Mouse (Mus musculus) lung, postnatal 4 days (tissue): ENCODE results near the gene Pknox2.
A peak's percentile ranks its signal among the peaks of the same experiment; 100 is the strongest.

Experiments
- DNase-seq, 2 experiments: peaks; one replicate each; pipeline ENCODE4 v3.0.0; 2021

Gene Pknox2

DNA sequence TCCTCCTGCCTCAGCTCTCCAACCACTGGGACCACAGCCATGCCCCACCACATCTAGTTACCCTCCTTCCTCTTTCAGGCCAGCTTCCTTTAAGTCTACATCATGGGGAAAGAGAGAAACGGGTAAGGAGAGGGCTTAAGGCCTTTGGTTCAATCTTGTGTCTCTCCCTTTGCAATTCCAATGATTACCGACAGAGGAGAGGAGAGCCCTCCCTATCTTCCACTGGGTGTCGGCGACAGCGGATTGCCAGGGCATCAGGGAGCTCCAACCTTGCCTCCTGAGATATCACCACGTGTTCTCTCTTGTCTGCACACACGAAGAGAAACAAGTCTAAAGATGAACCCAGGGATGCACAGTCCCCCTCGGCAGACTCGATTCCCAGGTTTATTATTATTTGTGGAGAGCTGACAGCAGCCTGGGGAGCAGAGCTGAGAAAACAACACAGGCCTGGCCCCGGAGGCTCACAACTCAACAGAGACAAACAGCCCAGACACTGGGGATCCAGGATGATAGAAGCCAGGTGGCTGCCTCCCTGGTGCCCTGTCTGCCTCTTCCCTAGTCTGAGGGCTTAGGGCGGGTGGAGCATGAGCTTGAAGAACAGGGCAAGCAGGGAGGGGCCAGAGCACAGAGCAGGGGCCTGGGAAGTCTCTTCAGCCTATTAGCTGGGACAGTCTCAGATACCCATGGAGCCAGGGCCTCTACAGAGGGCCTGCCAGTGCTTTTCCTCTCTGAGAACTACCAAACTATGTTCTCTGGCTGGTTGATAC lies 170.4 kb downstream of the Pknox2 start:
- no peak for DNase-seq

DNA sequence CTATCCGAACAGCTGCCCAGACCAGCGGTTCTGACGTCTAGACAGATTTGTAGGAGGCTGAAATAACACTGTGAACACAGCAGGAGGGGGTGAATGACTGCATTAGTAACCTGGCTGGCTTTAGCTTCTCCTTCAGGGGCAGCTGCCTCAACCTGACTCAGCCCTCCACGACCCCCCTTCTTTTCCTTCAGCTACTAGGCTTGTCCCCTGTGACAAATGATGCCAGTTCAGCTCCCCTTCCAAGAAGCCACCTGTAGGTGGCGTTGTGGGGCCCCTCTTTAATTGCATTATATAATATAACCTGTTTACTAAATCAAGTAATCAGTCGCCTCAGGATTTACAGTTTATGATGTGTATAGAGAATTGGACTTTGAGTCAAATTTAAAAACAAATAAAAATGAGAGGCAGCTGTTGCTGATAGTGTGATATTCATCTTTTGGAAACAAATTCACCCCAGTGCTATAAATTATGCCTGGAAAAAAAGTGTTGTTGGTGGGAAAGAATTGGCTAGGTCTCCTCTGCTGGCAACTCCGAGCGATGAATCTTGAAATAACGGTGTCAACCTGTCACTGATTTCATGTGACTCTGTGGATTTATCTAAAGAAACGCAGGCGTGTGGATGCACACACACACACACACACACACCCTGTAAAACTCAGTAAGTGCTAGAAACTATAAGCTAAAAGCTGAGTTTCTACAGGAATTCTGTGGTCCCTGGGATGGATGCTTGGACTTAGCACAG lies 173.6 kb downstream of the Pknox2 start:
- no peak for DNase-seq

DNA sequence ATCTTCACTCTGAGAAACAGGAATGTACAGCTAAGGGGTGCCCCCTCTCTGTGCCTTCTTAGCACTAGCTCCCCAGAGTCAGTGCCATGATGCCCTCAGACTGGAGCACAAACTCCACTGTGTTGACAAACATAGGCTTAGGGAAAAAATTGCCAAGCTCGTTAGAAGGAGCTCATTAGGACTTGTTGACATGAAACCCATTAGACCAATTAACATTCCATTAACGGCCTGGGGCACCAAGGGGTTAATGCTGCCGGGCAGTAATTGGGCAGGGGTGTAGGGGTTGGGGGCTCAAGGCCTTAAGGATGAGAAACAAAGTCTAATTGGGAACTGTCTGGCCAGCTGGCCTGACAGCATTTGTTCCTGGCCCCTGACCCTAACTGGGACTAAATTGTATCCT lies 175.1 kb downstream of the Pknox2 start:
- DNase-seq = no peak

DNA sequence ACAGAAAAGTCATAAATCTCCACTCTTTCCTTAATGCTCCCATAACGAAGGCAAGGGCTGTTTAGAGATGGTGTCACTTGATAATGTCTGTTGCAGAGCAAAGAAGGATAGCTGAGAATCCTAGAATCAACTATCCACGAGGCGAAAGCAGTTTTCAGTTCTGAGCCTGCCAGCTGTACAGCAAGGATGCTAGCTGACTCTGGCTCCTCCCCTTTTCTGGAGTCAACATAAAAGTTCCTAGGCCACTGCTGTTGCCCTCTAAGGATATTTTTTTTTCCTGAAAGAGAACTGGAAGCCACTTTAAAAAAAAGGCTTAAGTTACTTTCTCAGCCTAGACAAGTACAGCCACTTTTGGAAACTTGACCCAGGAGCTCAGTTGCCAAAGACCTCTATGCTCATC lies 176.1 kb downstream of the Pknox2 start:
- no peak for DNase-seq

DNA sequence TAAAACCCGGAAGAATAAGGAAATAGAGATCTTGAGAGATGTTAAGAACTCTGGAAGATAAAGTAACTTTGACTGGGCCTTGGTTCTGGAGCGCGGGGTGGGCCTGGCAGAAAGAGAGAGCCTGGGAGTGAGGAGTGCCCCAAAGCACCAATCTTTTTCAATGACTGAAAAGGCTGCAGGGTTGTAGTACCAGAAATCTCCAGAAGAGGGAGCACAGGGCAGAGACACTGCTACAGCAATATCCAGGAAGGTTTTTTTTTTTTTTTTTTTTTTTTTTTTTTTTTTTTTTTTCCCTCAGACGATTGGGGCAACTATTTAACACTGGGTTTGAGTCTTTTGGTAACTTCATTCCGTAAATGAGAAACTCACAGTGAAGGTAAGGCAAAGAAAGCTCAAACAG lies 176.6 kb downstream of the Pknox2 start:
- peak; percentile 44 to 86 for DNase-seq

DNA sequence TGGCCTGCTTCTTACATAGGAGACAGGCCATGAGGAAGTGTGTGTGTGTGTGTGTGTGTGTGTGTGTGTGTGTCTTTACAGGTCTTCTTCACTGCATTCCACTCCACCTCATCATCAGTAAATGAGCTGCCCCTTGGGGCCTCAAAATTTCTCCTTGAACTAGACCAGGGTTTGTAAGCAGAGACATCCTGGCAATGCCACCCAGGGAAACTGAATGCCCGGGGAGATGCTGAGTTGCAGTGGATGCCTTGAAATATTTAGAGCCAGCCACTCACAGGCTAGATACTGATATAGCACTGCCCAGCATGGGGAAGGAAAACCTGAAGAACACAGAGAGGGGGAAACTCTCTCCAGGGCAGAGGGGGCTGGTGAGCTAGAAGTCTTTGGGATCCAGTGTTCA lies 178.1 kb downstream of the Pknox2 start:
- DNase-seq = no peak

DNA sequence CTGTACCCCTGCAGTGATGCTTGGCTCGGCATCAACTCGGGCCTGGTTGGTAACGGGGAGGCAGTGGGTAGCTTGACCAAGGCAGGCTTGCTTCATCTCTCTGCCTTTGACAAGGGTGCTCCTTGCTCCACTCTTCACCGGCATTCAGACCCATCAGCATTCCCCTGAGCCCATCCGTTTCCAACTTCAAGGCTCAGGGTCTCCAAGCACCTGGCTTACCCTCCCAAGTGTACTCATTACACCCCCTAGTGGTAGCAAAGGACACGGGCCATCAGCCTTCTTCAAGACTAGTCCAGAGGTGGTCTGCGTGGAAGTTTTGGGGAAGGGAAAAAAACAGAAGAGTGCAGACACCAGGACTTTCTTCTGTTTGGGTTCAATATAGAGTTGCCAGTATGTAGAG lies 178.5 kb downstream of the Pknox2 start:
- peak in 1 of 2 experiments; percentile 49 for DNase-seq

DNA sequence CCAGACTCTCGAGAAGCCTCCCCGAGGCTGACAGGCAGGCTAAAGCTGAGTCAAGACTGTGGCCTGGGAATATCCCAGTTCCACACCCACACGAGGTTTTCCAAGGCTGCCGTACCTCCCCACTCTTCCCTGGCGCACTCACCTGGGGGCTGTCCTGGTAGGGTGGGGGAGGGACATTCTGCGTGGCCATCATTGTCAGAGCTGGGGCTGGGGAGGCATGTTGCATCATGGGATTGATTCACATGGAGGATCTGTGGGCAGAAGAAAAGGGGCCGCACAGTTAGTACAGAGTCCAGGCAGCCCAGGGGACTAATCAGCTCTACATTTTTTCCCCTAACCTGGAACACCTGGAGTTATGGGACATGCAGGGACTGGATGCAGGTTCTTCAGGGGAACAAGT lies 179.0 kb downstream of the Pknox2 start:
- DNase-seq = no peak

DNA sequence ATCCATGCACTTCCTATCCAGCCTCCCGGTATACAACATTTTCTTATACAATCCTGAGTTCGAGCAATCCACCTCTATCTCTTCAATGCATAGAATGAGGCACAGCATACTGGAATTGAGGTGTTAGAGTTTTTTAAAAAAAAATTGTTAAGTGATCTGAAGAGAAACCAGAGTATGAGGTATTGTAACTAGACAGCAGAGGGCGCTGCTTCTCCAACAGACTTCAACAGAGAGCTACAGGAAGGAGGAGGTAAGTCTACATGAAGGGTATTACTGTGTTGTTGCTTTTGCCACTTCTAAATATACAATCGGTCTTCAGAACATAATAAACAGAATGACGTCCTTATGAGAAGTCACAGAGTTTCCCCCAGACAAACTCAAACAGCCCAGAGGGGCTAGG lies 181.5 kb downstream of the Pknox2 start:
- peak in 1 of 2 experiments; percentile 19 for DNase-seq

DNA sequence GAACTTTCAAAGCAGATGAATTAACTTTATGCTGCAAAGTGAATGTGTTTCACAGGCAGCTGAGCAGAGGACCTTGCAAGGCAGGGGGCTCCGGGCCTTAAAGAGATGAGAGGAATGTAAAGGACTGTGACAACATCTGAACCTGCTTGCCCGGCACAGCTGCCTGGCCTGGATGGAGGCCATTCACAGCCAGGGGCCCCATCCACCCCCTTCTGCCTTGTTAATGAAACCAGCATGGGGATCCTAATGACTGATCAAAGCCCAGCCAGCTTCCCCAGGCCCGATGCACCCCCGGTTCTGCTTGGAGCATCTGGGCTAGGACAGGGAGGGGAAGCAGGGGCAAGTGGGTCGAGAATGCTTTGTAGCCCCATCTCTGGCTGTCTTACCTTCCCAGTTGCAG lies 183.0 kb downstream of the Pknox2 start:
- DNase-seq = no peak

DNA sequence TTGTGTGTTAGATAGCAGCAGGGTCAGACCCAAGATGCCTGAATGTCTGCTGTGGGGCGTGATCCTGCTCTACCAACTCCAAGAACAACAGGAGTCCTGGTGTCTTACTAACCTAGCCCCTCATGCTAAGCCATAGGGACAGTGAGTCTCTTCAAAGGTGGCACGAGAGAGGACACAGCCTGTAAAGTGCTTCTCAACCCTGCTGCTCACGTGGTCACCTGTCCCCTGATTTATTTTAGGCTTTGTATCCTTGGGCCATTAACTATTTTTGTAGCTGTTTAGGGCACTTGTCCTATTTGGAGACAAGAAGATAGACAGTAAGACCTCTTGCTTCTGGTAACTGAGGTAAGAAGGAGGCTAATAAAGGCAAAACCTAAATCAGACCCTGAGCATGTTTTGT lies 183.7 kb downstream of the Pknox2 start:
- no peak for DNase-seq

DNA sequence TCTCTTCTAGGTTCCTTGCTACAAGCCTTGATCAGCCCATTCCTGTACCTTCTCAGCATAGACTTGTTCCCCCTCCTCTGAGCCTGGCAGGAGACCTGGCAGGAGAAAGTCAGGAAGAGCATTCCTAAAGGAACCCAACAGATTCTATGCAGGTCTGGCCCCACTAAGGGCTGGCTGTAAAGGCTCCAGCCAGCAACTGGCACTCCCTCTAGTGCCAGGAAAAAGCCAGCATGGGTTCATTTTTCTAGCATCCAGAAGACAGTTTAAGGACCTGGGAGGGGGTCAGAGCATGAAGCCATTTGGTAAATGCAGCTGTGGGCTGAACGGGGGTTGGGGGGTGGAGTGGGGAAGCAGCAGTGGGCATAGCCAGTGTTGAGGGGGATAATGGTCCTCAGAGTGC lies 185.3 kb downstream of the Pknox2 start:
- no peak for DNase-seq

DNA sequence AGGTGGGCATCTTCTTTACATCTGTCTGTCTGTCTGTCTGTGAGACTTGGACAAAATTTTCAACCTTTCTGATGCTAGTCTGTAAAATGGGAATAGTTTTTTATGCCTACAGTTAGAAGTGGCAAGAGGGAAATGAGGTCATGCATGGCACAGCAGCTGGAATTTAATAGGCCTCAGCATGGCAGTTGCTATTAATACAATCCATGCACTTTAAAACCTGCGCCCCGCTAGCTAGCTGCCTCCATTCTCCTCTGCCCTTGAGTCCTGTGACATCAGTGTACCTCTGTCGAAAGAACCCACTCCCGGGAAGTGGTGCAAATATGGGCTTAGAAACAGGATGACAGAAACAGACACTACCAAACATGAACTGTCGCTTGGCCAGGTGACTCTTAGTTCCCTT lies 186.1 kb downstream of the Pknox2 start:
- no peak for DNase-seq

DNA sequence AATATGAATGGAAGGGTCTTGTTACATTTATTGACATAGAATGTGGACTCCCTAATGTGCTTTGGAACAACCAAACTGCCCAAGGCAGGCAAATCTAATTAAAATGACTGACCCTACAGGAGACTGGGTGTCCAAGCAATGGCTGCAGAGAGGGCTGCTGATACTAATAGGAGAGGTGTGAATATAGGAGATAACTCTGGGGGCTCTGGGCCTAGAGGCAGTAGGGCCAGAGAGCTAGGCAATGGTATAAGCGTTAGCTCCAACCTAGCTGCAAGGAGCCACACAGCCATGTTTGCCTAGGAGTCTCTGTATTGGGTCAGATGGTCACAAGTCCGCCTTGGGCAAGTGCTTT lies 196.1 kb downstream of the Pknox2 start:
- DNase-seq = no peak

DNA sequence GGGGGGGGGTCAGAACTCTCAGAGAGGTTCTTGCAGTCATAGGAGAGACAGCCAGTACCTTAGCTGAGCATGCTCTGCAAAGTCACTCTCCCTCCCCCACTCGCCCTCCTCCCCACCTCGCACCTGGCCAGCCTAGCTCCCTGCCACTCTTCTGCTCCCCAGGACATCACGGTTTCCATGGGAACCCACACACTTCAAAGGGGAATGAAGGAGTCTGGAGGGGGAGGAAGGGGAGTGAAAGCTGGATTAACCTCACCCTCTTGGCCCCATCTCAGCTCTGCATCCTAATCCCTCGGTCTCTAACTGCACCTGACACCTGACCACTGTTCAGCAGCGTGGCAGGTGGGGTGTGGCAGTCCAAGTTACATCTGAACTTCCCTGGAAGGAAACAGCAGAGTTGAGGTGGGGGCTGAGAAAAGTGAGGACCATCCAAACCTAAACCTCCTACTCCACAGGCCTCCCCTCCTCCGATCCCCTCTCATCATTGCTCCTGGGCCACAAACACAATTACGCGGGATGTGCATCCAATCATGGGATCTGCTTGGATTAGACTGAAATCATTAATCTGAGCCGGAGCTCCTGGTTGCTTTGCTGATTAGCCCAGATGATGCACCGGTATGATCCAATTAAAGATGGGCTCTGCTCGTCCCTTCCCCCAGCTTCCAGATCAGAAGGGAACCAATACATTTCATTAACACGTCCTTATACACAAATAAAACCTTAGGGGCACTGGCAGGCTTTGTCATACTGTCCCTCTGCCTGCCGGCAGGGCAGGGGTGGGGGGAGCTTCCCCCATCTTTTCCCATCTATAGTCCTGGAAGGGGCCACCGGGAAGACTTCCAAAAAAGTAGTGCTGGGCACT lies 196.7 kb downstream of the Pknox2 start:
- no peak for DNase-seq

DNA sequence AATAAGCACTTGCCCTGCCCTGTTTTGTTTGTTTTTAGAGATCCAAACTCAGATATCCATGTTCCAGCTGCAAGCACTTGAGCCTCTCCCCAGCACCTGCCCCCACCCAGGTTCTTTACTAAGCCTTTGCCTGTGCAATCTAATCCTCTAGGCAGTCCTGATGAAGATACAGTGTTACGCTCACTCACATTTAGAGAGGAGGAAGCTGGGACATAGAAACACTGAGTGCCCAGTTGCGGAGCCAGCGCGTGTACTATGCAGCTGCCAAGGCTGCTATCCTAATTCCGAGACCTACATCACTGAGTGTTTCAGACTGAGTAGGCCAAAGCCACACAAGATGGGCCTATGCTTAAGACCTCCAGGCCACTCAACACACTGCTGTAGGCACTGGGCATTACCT lies 199.0 kb downstream of the Pknox2 start:
- DNase-seq = no peak

DNA sequence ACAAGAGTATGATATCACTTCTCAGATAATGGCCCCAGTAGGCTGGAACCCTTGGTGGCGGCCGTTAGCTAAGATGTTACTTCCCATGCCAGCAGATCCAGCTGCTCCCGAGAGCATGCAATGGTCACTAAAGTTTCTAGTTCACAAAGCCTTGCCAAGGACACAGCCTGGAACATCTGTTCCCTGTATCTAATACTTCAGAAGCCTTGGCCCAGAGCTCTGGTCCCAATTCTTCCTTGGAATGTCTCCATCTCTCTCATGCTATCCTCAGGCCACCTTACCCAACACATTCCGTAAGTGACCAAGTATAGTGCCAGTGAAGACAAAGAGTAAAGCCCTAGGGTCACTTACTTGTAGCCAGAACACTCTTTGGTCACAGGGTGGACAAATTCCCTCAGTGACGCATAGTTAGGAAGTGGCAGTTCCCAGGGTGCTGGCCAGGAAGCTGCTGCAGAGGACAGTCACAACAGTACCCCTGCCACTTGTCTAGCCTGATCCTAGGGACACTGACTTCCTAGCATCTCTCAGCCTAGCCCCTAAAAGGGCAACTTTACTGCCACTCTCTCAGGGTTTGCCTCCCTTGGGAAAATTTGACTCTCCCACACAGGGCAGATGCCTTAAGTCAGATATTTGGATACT lies 200.0 kb downstream of the Pknox2 start:
- peak; percentile 46 to 83 for DNase-seq

DNA sequence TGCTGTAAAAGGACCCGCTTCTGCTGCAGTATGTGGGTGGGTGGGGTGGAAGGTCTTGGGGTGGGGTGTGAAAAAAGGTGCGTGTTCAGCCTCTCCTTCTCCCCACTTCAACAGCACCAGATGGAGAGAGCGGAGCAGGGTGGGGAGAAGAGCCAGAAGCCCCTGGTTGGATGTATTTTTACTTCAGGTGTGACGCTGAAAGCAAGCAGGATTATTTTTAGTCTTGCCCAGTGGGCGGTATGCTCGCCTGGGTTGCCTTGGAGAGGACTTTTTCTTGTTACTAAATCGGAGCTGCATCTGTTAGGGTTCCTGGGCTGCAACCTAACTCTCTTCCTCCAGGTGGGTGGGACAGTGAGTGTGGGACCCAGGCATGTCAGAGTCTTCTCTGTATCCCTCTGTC lies 202.4 kb downstream of the Pknox2 start:
- no peak for DNase-seq

DNA sequence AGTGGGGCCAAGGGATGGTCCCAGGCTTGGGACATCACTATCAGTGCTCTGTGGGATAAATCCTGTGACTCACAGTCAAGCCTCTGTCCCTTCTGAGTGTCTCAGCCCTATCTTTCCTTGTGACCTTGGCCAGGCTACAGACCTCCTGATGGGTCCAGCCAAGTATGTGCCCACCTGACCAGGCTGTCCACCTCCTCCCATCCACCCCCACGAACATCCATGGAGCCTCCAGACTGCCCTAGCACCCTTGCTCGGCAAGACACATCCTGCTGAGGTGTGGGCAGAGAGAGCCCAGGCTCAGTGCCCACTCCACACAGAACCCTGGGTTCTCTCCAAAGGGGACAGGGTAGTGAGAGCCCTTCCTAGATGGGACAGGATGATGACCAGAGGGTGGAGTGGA lies 204.6 kb downstream of the Pknox2 start:
- no peak for DNase-seq

DNA sequence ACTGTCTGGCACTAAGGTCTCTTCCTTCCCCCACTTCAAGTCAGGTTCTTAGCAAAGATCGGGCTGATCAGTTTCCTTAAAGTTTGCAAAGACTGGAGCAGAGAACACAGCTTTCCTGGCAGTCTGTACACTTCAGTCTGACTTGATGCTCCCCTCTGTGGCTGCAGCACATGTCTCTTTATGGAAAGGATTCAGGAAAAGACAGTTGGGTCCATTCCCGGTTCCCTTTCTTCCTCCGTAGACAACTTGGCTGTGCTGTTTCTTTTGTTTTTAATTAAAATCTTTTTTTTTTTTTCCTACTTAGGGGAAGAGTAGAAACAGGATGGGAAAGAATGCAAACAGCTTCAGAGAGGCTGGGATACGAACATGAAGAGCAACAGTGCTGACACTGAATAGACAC lies 205.1 kb downstream of the Pknox2 start:
- DNase-seq = no peak

DNA sequence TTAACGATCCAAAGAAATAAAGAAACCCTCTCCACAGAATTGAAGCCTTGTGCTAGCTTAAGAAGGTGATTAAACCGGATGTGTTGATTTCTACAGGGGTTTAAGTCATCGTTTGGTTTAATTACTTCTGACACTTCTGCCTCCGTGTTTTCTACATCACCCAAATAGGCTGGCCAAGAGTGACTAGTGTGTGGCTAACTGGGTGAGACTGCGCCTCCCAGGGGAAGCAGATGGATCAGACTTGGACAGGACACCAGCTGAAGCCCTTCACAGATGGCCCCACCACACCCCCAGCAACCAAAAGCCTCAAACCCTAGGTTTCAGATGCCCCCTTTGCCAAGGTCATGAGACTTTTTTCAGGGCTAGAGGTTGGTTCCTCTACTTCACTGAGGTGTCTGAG lies 205.6 kb downstream of the Pknox2 start:
- DNase-seq = no peak

DNA sequence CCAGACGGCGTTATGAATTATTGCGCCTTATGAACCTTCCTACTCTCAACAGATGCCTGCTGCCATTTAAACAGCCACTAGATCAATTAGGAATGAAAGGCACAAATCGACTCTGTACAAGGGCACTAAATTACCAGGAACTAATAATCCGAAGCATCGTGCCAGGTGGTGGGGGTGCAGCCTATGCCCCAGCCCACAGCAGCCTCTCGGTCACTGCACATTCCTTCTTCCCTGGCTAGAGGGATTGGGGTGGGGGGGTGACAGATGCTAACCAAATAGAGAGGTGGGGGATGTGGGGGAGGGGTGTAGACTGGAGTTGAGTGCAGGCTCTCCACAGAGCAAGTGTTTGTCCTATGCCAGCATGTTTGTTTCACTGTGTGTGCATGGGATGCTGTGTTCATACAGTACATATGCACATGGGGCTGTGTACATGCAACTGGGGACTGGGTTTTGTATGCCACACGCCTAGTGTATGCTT lies 208.6 kb downstream of the Pknox2 start:
- DNase-seq = no peak
